Mouse (Mus musculus) heart, adult 2 months (tissue): ENCODE data around the gene Chn2. TPM values are rescaled to one million over a fixed set of nuclear protein-coding genes. Genes with fewer than 3 reads are reported as not detected.
A peak's percentile ranks its signal among the peaks of the same experiment; 100 is the strongest.

Experiments used
- DNase-seq, 2 experiments: peaks; one replicate each; pipeline ENCODE4 v3.0.0; 2021
- H3K27ac ChIP-seq: fragments of 200-600 bp; 2 replicates; pipeline ENCODE4 v1.8.1; 2022
- H3K27me3 ChIP-seq: fragments of 200-500 bp; 2 replicates; pipeline ENCODE4 v1.6.1; 2012; ENCODE audit warnings: mild to moderate bottlenecking, low read length, inconsistent platforms, mixed read lengths; ENCODE audit not compliant: control insufficient read depth, insufficient read depth
- H3K36me3 ChIP-seq: fragments of 200-500 bp; 2 replicates; pipeline ENCODE4 v1.6.1; 2012; ENCODE audit warnings: low read length, inconsistent platforms; ENCODE audit not compliant: control insufficient read depth, insufficient read depth
- H3K4me1 ChIP-seq: fragments of 200-500 bp; 2 replicates; pipeline ENCODE4 v1.6.1; 2011; ENCODE audit warnings: low read length; ENCODE audit not compliant: control insufficient read depth, insufficient read depth
- H3K4me3 ChIP-seq: fragments of 200-600 bp; 2 replicates; pipeline ENCODE4 v1.8.1; 2022
- H3K79me2 ChIP-seq: fragments of 200-500 bp; replicated peaks from 2 replicates; pipeline ENCODE4 v1.6.1; 2012; ENCODE audit warnings: mild to moderate bottlenecking, inconsistent platforms, low read length, moderate library complexity, mixed read lengths; ENCODE audit not compliant: control insufficient read depth, insufficient read depth
- H3K9ac ChIP-seq: fragments of 200-500 bp; 2 replicates; pipeline ENCODE4 v1.6.1; 2012; ENCODE audit warnings: low read depth, mild to moderate bottlenecking, control low read depth, inconsistent platforms, low read length, mixed read lengths
- CTCF ChIP-seq: fragments of 200-600 bp; IDR thresholded peaks from 2 replicates; pipeline ENCODE4 v1.8.1; 2022; ENCODE audit warnings: antibody characterized with exemption, mild to moderate bottlenecking, moderate library complexity
- EP300 ChIP-seq: fragments of 200-500 bp; IDR thresholded peaks from 2 replicates; pipeline ENCODE4 v1.6.1; 2011; ENCODE audit warnings: low read depth, low read length, control low read depth; ENCODE audit not compliant: insufficient read depth
- POLR2A ChIP-seq: fragments of 200-500 bp; IDR thresholded peaks from 2 replicates; pipeline ENCODE4 v1.6.1; 2011; ENCODE audit warnings: mild to moderate bottlenecking, low read depth, low read length, control low read depth; ENCODE audit not compliant: insufficient read depth
- WGBS: fragments of 180-500 bp; shearing (Covaris S2); methylation state at CpG from one replicate; pipeline ENCODE4 v1.1.7; 2018; 5-methylcytosine and 5-hydroxymethylcytosine counted together
- intact Hi-C: fragments of 180-260 bp; cut with DNase I; formaldehyde crosslinking; loops from one replicate; pipeline ENCODE4 v1.15.1; 2025
- polyA plus RNA-seq: library from polyadenylated mRNA; depleted of rRNA; stranded (reverse); fragments of >200 nt; gene quantifications from 2 replicates; pipeline ENCODE4 v1.2.3, GENCODE M21; 2012
- total RNA-seq, 2 experiments: library from RNA; stranded (reverse); gene quantifications; 2 replicates each; pipeline ENCODE4 v1.2.3; 2021

The Chn2 gene
- total and polyA plus RNA-seq, 3 experiments: 2.0 to 2.3 (median 2.3) TPM

GRCm38 (mm10) chr6:54241761-54242160 lies 202.4 kb downstream of the Chn2 start:
- Histone ChIP-seq H3K4me3 (no peak overlapping the region), H3K9ac (no peak overlapping the region), H3K27ac (no peak overlapping the region), H3K27me3 (no peaks in the 10 kb centered on the region), H3K4me1 (peaks cover 3% of the 10 kb centered on the region), H3K79me2 (no peaks in the 10 kb centered on the region), H3K36me3 (no peaks in the 10 kb centered on the region)
- intact Hi-C loops: no loop called here
- no peak for DNase-seq
- TF ChIP-seq CTCF (no peak), POLR2A (no peak), EP300 (no peak)
- 71% methylated on average over 5 of the region's 5 CpGs for WGBS

GRCm38 (mm10) chr6:54242286-54242685 lies 202.9 kb downstream of the Chn2 start:
- intact Hi-C loops: no loop called here
- H3K27me3 ChIP-seq: no peaks in the 10 kb centered on the region
- DNase-seq: no peak
- no peak for TF ChIP-seq POLR2A
- no peak for TF ChIP-seq EP300
- TF ChIP-seq CTCF: no peak
- H3K4me3 ChIP-seq: no peak overlapping the region
- WGBS: 22% methylated on average over 9 of the region's 9 CpGs
- no peak overlapping the region for H3K27ac ChIP-seq
- no peaks in the 10 kb centered on the region for H3K36me3 ChIP-seq
- peaks cover 3% of the 10 kb centered on the region for H3K4me1 ChIP-seq
- H3K9ac ChIP-seq: no peak overlapping the region
- no peaks in the 10 kb centered on the region for H3K79me2 ChIP-seq

DNA sequence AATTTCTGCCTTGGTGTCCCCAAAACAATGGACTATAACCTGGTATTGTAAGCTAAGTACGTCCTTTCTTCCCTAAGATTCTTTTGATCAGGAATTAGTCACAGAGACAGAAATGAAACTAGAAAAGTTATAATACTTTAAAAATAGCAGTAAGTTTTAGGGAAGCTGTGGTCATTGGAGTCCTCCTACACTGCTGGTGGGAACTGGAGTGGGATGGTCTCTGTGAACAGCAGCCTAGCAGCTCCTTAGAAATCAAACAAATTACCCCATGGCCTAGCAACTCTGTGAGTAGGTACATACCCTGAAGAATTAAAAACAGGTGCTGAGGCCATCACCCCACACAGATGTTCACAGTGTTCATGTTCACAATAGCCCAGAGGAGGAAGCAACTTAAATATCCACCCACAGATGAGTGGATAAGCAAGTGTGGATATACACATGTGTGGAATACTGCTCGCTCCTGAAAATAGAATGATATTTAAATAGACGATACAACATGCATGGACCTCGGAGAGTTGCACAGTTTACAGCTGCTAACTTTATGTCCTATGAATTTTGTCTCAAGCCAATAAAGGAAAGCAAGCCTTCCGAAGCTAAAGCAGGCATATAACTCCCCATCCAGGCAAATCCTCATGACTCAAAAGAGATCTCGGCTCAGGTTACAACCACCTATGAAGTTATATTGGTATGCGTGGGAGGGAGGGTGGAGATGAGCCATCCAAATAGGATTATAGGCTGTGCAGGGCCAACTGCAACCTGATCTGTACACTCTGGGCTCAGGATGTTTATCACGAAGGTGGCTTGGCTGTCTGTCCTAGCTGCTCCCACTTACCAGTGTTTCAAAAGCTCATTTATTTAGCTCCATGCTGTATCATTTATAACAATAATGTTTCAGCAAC lies 209.2 kb downstream of the Chn2 start:
- Histone ChIP-seq H3K4me1 (no peaks in the 10 kb centered on the region), H3K9ac (no peak overlapping the region), H3K79me2 (no peaks in the 10 kb centered on the region), H3K4me3 (no peak overlapping the region), H3K27me3 (no peaks in the 10 kb centered on the region), H3K36me3 (no peaks in the 10 kb centered on the region), H3K27ac (no peak overlapping the region)
- TF ChIP-seq EP300: no peak
- TF ChIP-seq POLR2A: no peak
- TF ChIP-seq CTCF: no peak
- WGBS: 78% methylated on average over 8 of the region's 8 CpGs
- DNase-seq: no peak
- intact Hi-C loops: no loop called here

- no peak overlapping the region for H3K27ac ChIP-seq
- H3K4me1 ChIP-seq: 0 out of 2 replicates have a peak, but pooled peaks cover 1% of the 10 kb centered on the region
- no peaks in the 10 kb centered on the region for H3K27me3 ChIP-seq
- H3K9ac ChIP-seq: no peak overlapping the region
- H3K36me3 ChIP-seq: no peaks in the 10 kb centered on the region
- WGBS: 72% methylated on average over 17 of the region's 17 CpGs
- intact Hi-C loops: loop anchor here (5.0 kb wide), 1 partner anchor 76 kb away; the partner anchor contains the start of gene Prr15
- TF ChIP-seq EP300: no peak
- TF ChIP-seq CTCF: no peak
- no peak for TF ChIP-seq POLR2A
- no peaks in the 10 kb centered on the region for H3K79me2 ChIP-seq
- no peak for DNase-seq
- H3K4me3 ChIP-seq: no peak overlapping the region
Measured at GRCm38 (mm10) chr6:54251401-54252191, 212.2 kb downstream of the Chn2 start.

DNA sequence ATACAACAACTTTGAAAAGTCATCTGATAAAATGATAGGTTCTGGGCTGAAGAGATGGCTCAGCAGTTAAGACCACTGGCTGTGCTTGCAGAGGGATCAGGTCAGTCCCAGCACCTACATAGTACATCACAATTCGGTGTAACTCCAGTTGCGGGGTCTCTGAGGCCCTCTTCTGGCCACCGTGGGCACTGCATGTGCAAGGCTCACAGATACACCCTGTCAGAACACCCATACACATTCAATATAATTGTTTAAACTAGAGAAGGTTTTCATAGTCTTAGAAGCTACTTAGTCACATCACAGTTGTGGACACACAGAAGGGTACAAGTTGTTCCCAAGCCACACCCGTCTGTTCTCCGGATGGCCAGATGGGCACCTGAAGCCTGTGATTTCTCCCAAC lies 213.9 kb downstream of the Chn2 start:
- Histone ChIP-seq H3K27ac (no peak overlapping the region), H3K36me3 (no peaks in the 10 kb centered on the region), H3K79me2 (no peaks in the 10 kb centered on the region), H3K4me1 (peaks cover 6% of the 10 kb centered on the region), H3K9ac (no peak overlapping the region), H3K4me3 (no peak overlapping the region), H3K27me3 (no peaks in the 10 kb centered on the region)
- DNase-seq: no peak
- 71% methylated on average over 5 of the region's 5 CpGs for WGBS
- no peak for TF ChIP-seq POLR2A
- peak; percentile 72 for TF ChIP-seq CTCF
- intact Hi-C loops: loop anchor here (5.0 kb wide), 1 partner anchor 74 kb away; the partner anchor contains the start of gene Prr15
